Mouse (Mus musculus) adrenal gland, postnatal 4 days (tissue): Measurements from ENCODE around the gene Scaf11. TPM values are rescaled to one million over a fixed set of nuclear protein-coding genes. Genes with fewer than 3 reads are reported as not detected.
"Not testable (repeated sequence)": the region's sequence is repeated elsewhere in the genome, so short reads cannot be mapped to it uniquely, and the experiment has no call there.

ENCODE experiments used
- DNase-seq, 2 experiments: peaks; one replicate each; pipeline ENCODE4 v3.0.0; 2021 to 2022; ENCODE audit warnings: low spot score in 2 of 2, mixed read lengths in 2 of 2
- total RNA-seq, 2 experiments: library from RNA; stranded (reverse); gene quantifications; 2 replicates each; pipeline ENCODE4 v1.2.3; 2021

Gene Scaf11
- total RNA-seq, 2 experiments from 2014 or later = 105 to 109 TPM

DNA sequence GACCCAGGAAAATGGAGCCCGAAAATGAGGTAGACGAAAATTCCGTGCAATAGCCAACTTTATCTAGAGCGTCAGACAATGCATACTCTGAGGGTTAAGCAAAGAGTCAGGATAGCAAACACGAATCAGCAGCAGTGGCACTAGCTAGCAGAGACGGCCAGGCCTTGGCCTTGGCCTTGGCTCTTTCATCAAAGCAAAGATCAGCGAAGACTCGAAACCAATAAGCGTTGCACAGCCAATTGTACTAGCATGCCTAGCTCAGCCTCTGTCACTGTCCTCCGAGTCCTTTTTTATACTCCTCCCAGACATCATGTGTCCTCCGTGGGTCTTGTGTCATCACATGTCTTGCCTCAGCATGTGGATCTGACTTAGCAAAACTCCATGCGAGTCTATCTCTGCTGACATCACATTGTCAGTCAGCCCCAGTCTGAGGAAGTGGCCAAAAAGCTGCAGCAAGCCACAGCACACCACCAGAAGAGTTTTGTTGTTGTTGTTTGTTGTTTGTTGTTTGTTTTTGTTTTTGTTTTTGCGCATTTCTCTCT is 5.8 kb upstream of the Scaf11 start:
- no peak for DNase-seq

- DNase-seq = no peak
Measured at GRCm38 (mm10) chr15:96465076-96465475, 4.4 kb upstream of the Scaf11 start.

GRCm38 (mm10) chr15:96463821-96464220 is 3.2 kb upstream of the Scaf11 start:
- no peak for DNase-seq

DNA sequence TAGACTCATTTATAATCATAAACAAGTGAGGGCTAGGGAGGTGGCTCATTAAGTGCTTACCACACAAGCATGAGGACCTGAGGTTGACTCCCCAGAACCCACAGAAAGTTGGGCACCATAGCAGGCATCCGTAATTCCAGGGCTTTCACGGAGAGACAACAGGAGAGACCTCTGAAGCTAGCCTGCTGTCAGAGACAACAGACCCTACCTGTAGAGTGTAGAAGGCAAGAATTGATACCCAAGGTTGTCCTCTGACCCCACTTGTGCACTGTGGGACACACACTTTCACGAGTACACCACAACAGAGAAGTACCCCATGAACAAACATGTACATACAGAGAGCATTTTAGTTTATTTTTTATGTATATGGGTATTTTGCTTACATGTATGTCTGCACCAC is 2.0 kb upstream of the Scaf11 start:
- DNase-seq = no peak

GRCm38 (mm10) chr15:96461541-96462512 is 1.2 kb upstream of the Scaf11 start:
- peak in 1 of 2 experiments; percentile 52 for DNase-seq

GRCm38 (mm10) chr15:96460451-96460729 is 253 bp downstream of the Scaf11 start:
- DNase-seq = no peak

DNA sequence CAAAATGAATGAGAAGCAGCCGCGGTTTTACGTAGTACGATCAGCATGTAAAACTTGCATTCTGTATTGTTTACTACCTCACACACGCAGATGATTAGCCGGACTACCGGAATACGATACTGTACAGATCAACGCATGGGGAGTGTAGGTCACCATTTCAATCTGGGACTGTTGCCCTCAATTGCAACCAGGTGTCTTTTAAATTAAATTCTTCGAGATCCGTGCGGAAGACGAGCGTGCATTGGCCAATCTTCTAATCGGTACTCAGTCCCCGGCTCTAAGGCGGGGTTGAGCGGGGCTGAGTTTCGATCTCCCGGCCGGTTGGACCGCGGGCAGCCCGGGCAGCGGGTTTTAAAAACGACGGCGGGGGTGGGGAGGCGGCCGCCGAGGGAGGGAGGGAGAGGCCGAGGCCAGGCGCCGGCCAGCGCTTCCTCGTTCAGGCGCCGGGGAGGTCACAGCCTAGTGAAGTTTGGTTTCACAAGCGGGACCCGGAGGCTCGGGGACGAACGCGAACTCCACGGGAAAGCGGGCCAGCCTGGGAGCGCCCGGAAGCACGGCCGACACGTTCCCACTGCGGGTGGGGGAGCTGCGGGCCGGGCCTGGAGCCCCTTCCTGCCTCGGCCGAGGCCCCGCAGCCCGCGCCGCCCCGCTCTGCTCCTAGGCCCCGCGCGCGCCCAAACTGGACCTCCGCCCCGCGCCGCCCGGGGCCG is 747 bp downstream of the Scaf11 start:
- peak; percentile 24 to 44 for DNase-seq

DNA sequence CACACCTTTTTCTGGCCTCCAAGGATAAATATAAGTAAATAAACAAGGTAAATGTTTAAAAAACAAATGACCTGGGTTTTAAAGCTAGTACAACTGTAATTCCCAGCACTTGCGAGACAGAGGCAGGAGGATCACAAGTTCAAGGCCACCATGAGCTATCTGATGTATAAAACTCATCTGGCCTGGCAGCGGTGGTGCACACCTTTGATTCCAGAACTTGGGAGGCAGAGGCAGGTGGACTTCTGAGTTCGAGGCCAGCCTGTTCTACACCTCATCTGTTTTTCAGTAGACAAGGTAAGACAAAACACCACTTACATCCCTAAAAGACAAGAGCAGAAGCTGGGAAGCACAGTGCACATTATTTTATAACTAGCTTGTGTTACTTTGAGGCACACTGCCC is 2.4 kb downstream of the Scaf11 start:
- DNase-seq = no peak

DNA sequence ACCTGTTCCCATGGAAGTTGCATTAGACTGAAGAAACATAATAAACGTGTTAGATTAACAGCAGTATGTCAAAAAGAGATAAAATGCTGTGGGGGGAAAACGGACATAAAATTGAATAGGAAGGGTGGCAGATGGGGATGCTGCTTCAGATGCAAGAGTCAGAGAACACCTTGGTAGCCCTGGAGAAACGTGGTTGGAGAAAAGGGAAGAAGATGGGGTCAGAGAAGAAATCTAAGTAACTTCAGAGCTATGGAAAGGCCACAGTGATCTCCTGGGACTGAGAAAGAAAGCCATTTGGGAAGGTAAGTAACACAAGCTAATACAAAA is 3.3 kb downstream of the Scaf11 start:
- DNase-seq = no peak

- DNase-seq = no peak
Measured at GRCm38 (mm10) chr15:96456651-96457337, 3.8 kb downstream of the Scaf11 start.

GRCm38 (mm10) chr15:96455595-96456214 is 4.9 kb downstream of the Scaf11 start:
- no peak for DNase-seq

DNA sequence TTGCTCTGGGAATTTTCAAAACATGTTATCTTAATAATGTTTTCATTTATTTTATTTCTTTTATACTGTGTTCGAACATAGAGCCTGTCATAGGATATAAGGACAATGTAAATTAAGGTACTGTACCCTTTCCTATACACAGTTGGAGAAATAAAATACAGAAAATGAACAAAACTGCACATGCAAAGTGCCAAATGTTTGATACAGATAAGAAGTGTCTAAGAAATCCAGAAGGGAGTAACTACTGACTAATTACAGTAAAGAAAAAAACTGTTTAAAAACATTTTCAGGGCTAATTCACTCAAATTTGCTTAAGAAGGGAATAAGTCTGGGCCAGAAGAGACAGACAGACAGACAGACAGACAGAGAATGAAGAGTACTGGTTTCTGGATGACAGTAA is 7.3 kb downstream of the Scaf11 start:
- no peak for DNase-seq

DNA sequence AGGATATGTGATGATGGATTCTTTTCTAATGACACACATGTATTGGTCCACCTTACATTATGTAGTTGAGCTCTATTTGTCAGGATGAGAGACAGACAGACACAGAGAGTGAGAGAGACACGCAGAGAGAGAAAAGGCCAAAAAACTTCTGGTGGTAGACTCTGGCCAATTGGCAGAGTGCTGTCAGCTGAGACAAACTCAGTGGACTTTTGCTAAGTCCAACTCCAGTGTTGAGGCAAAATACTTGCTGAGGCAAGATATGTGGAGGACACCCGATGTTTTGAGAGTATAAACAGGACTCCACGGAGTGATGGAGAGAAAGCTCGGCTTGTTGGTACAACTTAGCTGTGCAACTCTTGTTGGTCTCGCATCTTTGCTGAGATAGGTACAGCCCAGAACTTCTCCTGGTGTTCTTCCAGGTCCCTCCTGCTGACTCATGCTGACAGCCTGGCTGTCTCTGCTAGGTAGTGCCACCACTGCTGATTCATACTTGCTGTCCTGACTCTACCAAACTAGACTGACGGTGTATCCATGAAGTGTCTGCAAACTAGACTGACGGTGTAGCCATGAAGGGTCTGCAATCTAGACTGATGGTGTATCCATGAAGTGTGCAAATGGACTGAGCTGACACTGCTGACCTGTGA is 11.9 kb downstream of the Scaf11 start:
- DNase-seq = no peak

- DNase-seq = no peak
Measured at GRCm38 (mm10) chr15:96446785-96447184, 13.9 kb downstream of the Scaf11 start.

DNA sequence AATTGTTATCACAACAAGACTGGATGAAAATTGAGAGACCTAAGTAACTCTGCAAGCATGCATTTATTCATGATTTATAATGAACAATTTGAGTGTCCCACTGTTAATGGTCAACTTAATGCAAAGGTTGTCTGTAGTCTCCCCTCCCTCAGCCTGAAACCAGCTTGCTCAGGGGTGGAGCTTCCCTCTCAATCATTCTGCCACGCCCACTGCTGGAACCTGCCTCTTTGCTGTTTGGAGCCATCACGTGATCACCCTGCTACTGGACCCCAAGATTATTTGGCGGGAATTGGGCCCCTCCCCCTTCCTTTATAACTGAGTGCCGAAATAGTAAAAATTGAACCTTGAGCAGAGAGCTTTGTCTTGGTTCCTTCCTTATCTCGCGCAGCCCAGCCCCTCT is 19.2 kb downstream of the Scaf11 start:
- not testable (repeated sequence) for DNase-seq

DNA sequence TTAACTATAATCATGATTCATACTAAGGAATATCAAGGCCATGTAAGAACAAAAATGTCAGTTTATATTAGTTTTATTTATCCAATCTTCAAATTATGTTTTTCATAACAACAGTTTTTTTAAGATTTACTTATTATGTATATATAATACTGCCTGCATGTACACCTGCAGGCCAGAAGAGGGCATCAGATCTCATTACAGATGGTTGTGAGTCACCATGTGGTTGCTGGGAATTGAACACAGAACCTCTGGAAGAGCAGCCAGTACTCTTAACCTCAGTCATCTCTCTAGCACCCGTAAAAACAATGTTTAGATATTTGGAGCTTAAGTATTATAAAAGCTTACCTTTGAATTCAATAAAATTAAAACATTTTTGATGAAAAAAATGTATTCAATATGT is 26.4 kb downstream of the Scaf11 start:
- DNase-seq = no peak

- DNase-seq = no peak
Measured at GRCm38 (mm10) chr15:96419920-96420319, 40.7 kb downstream of the Scaf11 start.

- no peak for DNase-seq
Measured at GRCm38 (mm10) chr15:96418161-96418560, 42.5 kb downstream of the Scaf11 start.

- no peak for DNase-seq
Measured at GRCm38 (mm10) chr15:96408717-96409121, 51.9 kb downstream of the Scaf11 start.

GRCm38 (mm10) chr15:96407151-96407550 is 53.5 kb downstream of the Scaf11 start:
- DNase-seq = no peak

- DNase-seq = no peak
Measured at GRCm38 (mm10) chr15:96406253-96406652, 54.4 kb downstream of the Scaf11 start.
